Mouse (Mus musculus) midbrain, embryonic 10.5 days (tissue): Measurements from ENCODE around the gene Olfr411. TPM values are rescaled to one million over a fixed set of nuclear protein-coding genes. Genes with fewer than 3 reads are reported as not detected.
A peak's percentile ranks its signal among the peaks of the same experiment; 100 is the strongest.

Experiments
- DNase-seq: peaks from one replicate; pipeline ENCODE4 v3.0.0-alpha.2; 2017; ENCODE audit warnings: low spot score
- H3K27ac ChIP-seq: fragments of 300-500 bp; sonication (generic); replicated peaks from 2 replicates; pipeline ENCODE4 v1.5.1; 2016; ENCODE audit warnings: mild to moderate bottlenecking
- H3K27me3 ChIP-seq: fragments of 300-500 bp; sonication (generic); 2 replicates; pipeline ENCODE4 v1.6.1; 2016; ENCODE audit warnings: low read depth, mild to moderate bottlenecking; ENCODE audit not compliant: poor library complexity, severe bottlenecking
- H3K36me3 ChIP-seq: fragments of 300-500 bp; sonication (generic); 2 replicates; pipeline ENCODE4 v1.6.1; 2016; ENCODE audit warnings: mild to moderate bottlenecking, moderate library complexity
- H3K4me1 ChIP-seq: fragments of 300-500 bp; sonication (generic); 2 replicates; pipeline ENCODE4 v1.6.1; 2016
- H3K4me3 ChIP-seq: fragments of 300-500 bp; sonication (generic); 2 replicates; pipeline ENCODE4 v1.5.1; 2016; ENCODE audit warnings: mild to moderate bottlenecking, moderate library complexity
- H3K9me3 ChIP-seq: fragments of 300-500 bp; sonication (generic); replicated peaks from 2 replicates; pipeline ENCODE4 v1.6.1; 2016; ENCODE audit warnings: mild to moderate bottlenecking
- WGBS: fragments of 180-500 bp; shearing (Covaris S2); methylation state at CpG from one replicate; pipeline ENCODE4 v1.1.7; 2016; 5-methylcytosine and 5-hydroxymethylcytosine counted together
- polyA plus RNA-seq: library from polyadenylated mRNA; unstranded; fragments of >200 nt; fragmentation: Nextera tagmentation; extraction: Ambion mirVana; gene quantifications from 2 replicates; pipeline ENCODE4 v1.2.1, GENCODE M21; 2016

Olfr411 gene
- not detected in 2 replicates for polyA plus RNA-seq

DNA sequence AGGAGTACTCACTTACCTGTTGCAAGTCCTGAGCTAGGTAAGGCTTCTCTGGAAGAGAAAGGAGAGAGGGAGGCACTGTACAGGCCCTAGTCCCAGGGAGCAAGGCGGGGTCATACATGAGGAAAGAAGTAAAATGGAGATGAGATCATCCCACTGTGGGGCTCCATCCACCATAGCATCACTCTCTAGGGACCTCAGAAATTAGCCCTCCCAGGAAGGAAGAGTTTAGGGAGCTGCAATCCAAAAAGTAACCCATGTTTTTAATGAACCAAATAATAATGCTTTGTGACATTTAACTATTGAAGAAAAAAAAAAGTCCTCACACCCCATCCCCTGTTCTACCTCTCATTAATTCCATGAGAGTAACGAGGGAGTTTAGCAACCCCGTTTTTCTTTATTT is at the start of gene Olfr411:
TSS of gene Olfr411 (minus strand) at position 101 of the 400 bp plus-strand sequence.
- no peak for DNase-seq
- WGBS = 86% methylated on average over 3 of the region's 3 CpGs
- no peak within 1 kb of the TSS for H3K27ac ChIP-seq

DNA sequence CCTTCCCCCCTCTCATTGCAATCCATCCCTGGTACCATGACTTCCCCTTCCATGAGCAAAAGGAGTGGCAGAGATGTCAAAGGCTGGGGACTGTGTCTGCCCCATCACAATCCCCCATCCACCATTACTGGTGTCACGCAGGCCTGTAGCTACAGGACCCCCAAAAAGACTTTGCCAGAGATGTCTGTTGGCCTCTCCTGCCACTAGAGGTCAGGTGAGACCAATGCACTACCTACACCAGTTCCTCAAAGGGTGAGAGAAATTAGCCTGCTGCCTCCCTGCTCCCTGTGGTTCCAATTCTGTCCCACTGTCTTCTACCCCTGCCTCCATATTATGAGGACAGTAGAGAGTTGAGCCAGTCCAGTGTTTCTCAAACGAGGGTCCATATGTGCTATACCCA is 49.7 kb upstream of the Olfr411 start:
- DNase-seq = no peak
- H3K4me1 ChIP-seq = peaks cover 10% of the 10 kb centered on the region
- H3K9me3 ChIP-seq = no peaks in the 10 kb centered on the region
- WGBS = 57% methylated on average over 2 of the region's 2 CpGs
- no peak overlapping the region for H3K27ac ChIP-seq
- no peaks in the 10 kb centered on the region for H3K36me3 ChIP-seq
- no peak overlapping the region for H3K4me3 ChIP-seq
- H3K27me3 ChIP-seq = no peaks in the 10 kb centered on the region

More for the DNA sequence above, at the start of gene Olfr411:
- Histone ChIP-seq H3K4me3 (no peak within 1 kb of the TSS), H3K9me3 (peaks cover 9% of the 10 kb centered on the region; the same call in 1 of the 2 replicates), H3K4me1 (no peaks in the 10 kb centered on the region), H3K36me3 (no peaks in the 10 kb centered on the region), H3K27me3 (no peaks in the 10 kb centered on the region)

DNA sequence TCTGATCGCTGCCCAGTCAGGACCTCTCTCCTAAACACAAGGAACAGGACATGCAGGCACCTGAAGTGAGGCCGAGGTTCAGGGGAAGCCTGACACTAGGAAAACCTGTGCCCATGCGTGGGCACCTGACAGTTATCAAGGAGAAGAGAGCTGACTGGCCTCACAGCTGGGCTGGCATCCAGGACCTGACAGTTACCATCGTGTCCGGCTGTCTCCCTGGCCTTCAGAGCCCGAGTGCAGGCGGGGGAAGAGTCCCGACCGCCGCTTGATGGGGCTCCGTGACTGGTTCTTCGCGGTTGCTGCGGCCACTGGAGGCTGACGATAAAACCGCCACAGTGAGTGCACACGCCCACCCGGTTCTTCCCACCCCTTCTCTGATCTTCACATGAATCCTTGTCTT is 43.1 kb upstream of the Olfr411 start:
- DNase-seq = no peak
- no peaks in the 10 kb centered on the region for H3K27me3 ChIP-seq
- 85% methylated on average over 18 of the region's 18 CpGs for WGBS
- H3K36me3 ChIP-seq = no peaks in the 10 kb centered on the region
- H3K9me3 ChIP-seq = no peaks in the 10 kb centered on the region
- peaks cover 16% of the 10 kb centered on the region for H3K4me1 ChIP-seq
- no peak overlapping the region for H3K27ac ChIP-seq
- no peak overlapping the region for H3K4me3 ChIP-seq

DNA sequence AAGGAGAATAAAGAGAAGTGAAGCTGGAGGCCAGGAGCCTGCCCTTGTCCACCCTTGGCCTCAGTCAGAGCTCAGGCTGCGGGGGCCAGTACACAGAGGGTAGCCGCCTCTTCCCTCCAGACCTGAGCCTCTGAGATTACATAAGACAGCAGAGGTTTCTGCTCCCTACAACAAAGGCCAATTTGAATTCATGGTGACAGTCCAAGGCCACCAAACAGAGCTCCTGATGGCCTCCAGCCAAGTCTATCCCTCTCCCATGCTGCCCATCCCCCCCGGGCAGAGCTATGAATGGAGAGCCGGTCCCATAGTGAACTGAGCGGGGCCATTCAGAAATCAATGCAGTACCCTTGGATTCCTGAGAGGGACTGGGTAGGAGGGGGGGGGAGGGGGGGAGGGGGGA is 41.0 kb upstream of the Olfr411 start:
- H3K9me3 ChIP-seq = no peaks in the 10 kb centered on the region
- peaks cover 7% of the 10 kb centered on the region for H3K4me1 ChIP-seq
- DNase-seq = no peak
- H3K36me3 ChIP-seq = no peaks in the 10 kb centered on the region
- no peaks in the 10 kb centered on the region for H3K27me3 ChIP-seq
- H3K4me3 ChIP-seq = no peak overlapping the region
- 0 out of 2 replicates have a peak overlapping the region, but pooled peaks have one; percentile 33 for H3K27ac ChIP-seq
- WGBS = 81% methylated on average over 5 of the region's 5 CpGs

DNA sequence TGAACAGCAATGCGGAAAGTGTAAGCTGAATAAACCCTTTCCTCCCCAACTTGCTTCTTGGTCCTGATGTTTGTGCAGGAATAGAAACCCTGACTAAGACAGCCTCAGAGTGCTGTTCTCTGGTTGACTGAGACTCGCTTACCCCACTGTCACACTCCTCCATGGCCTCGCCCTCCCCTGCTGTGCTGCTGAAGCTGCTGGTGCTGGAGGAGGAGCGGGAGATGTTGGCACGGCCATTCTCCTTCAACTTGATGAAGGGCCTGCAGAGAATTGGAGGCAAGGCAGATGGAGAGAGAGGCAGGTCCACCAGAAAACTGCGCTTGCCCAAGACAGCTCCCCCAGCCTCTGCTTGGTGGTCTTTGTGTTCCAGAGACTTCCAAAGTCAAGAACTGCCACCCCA is 40.5 kb upstream of the Olfr411 start:
- no peaks in the 10 kb centered on the region for H3K36me3 ChIP-seq
- no peaks in the 10 kb centered on the region for H3K27me3 ChIP-seq
- no peak overlapping the region for H3K4me3 ChIP-seq
- DNase-seq = no peak
- no peak overlapping the region for H3K27ac ChIP-seq
- peaks cover 7% of the 10 kb centered on the region for H3K4me1 ChIP-seq
- H3K9me3 ChIP-seq = no peaks in the 10 kb centered on the region
- WGBS = 80% methylated on average over 6 of the region's 6 CpGs

DNA sequence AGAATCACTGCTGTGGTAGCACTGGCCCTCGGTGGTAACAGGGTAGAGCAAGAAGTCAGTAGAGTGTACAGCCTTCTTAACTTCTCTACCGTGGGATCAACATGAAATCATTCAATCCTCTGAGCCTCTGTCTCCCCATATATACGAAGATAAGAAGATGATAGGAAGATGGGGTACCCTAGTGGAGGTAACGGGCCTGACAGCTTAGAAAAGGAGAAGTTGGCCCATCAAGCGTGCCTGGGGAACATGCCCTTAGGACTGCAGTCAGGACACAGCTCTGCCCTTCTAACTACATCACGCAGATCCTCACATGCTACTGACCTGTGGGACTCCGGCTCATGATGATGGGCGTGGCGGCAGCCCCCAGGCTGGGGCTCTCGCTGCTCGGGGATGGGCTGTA is 39.4 kb upstream of the Olfr411 start:
- Histone ChIP-seq H3K27me3 (no peaks in the 10 kb centered on the region), H3K4me1 (peaks cover 7% of the 10 kb centered on the region), H3K27ac (no peak overlapping the region), H3K4me3 (no peak overlapping the region), H3K9me3 (no peaks in the 10 kb centered on the region), H3K36me3 (no peaks in the 10 kb centered on the region)
- no peak for DNase-seq
- 90% methylated on average over 11 of the region's 11 CpGs for WGBS

DNA sequence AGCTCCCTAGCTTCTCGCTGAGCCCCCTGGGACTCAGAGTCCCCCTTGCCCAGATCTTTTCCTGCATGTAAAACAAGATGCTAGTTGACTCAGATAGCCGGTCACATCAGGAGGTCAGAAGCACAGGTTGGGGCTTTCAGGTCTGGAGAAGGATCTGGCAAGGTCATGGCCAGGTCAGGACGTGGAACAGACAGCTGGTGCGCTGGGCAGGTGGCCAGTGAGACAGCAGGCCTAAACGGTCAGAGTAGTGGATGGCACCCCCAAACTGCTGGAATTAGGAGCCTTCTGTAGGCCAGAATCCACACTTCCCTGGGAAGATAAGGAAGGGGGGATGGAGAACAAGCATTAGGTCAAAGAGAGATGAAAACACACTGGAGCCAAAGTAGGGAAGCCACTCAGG is 34.8 kb upstream of the Olfr411 start:
- Histone ChIP-seq H3K27me3 (no peaks in the 10 kb centered on the region), H3K4me3 (no peak overlapping the region), H3K9me3 (no peaks in the 10 kb centered on the region), H3K36me3 (no peaks in the 10 kb centered on the region), H3K4me1 (no peaks in the 10 kb centered on the region), H3K27ac (no peak overlapping the region)
- WGBS = 85% methylated on average over 5 of the region's 5 CpGs
- DNase-seq = no peak

DNA sequence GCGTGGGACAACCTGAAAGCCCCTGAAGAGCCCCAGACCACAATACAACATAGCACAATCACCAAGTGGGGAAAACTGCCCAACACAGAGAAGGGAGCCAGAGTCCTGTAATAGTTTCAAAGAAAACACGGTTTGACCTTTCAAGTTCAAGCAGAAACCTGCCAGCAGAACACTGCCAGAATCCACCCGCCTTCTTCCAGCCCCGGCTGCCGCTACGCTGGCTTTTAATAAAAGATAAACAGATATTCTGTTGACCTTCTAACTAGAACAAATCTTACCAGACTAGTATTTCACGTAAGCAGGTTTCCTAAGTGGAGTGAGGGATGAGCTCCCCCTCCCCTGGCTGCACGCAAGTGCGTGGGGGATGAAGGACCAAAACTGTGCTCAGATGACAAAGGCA is 33.2 kb upstream of the Olfr411 start:
- no peaks in the 10 kb centered on the region for H3K4me1 ChIP-seq
- DNase-seq = no peak
- no peaks in the 10 kb centered on the region for H3K9me3 ChIP-seq
- no peaks in the 10 kb centered on the region for H3K27me3 ChIP-seq
- 92% methylated on average over 9 of the region's 9 CpGs for WGBS
- H3K4me3 ChIP-seq = no peak overlapping the region
- H3K36me3 ChIP-seq = no peaks in the 10 kb centered on the region
- H3K27ac ChIP-seq = no peak overlapping the region

DNA sequence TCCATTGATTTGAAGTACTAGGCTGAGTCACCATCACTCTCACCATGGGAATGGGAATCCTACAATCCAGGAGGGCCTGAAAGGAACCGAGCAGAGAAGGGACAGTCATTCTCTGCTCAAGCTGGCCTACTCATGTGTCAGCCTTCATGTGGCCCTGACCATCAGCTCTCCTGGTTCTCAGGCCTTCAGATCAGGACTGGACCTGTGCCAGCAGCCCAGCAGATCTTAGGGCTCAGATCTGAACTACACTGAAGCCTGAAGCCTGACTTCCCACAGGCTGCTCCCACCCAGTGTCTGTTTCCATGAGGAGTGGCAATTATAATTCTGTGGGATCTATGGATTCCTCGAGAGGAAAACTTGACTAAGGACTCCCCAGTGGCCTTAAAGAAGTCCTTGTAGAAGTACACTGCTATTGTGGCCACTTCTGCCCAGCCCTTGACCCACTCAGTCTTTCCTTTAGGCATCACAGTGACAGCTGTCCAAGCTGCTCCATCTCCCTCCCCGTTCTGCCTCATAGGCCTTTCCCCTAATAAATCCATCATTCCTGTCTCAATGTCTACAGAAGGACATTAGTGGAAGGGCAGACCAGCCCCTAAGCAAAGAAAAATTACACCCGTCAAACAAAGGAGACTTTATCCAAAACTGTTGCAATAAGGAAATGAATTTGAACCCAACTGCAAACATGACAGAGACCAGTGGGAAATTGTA is 26.9 kb upstream of the Olfr411 start:
- H3K4me1 ChIP-seq = 0 out of 2 replicates have a peak, but pooled peaks cover 3% of the 10 kb centered on the region
- H3K27me3 ChIP-seq = no peaks in the 10 kb centered on the region
- H3K9me3 ChIP-seq = no peaks in the 10 kb centered on the region
- no peak overlapping the region for H3K27ac ChIP-seq
- no peak overlapping the region for H3K4me3 ChIP-seq
- H3K36me3 ChIP-seq = no peaks in the 10 kb centered on the region
- WGBS = 77% methylated on average over 4 of the region's 4 CpGs
- DNase-seq = no peak

DNA sequence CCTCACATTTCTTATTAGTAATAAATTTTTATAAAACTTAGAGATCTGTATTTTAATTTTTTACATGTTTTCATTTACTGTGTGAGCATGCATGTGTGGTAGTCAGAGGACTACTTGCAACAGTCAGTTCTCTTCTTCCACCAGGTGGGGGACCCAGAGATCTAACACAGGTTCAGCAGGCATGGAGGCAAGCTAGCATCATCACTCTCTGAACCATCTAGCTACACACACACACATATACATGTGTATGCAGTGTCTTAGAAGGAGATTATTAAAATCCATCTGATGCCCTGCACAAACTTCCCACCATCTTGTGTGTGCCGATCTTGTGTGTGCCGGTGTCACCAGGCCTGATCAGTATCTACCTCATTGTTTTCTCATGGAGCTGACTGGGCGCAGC is 24.4 kb upstream of the Olfr411 start:
- DNase-seq = peak; percentile 30
- Histone ChIP-seq H3K4me3 (no peak overlapping the region), H3K27me3 (no peaks in the 10 kb centered on the region), H3K4me1 (0 out of 2 replicates have a peak, but pooled peaks cover 3% of the 10 kb centered on the region), H3K36me3 (no peaks in the 10 kb centered on the region), H3K27ac (no peak overlapping the region), H3K9me3 (no peaks in the 10 kb centered on the region)
- 79% methylated on average over 3 of the region's 3 CpGs for WGBS

DNA sequence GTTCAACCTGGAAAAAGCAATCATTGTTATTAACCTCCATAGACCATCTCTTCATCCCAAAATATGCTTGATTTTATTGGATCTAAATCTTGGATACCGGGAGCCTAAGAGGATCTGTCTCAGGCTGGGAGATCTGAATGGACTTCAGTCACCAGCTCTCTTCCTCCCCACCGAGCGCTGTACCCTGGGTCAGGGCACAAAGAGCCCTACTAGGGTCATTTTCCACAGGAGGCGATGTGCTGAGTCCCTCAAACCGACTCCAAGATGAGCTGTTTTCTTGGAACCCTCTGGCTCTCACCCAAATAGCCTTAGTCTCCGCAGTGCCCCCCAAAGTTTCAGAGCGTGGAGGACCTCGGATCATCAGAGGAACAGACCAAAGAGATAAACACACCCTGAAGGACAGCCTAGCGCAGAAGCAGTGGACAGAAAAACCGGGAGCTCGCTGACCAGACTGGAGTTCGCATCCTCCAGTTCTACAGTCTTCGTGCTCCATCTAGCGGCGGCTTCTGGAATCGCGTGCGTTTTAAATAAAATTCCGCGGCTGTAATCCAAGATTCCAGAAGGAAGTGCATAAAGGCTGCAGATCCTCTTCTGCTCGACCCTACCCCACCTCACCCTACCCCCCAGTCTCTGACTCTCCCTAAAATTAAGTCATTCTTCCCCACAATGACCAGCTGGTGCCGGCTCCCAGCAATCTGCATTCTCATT is 19.1 kb upstream of the Olfr411 start:
- WGBS = 12% methylated on average over 22 of the region's 22 CpGs
- DNase-seq = peak; percentile 81

DNA sequence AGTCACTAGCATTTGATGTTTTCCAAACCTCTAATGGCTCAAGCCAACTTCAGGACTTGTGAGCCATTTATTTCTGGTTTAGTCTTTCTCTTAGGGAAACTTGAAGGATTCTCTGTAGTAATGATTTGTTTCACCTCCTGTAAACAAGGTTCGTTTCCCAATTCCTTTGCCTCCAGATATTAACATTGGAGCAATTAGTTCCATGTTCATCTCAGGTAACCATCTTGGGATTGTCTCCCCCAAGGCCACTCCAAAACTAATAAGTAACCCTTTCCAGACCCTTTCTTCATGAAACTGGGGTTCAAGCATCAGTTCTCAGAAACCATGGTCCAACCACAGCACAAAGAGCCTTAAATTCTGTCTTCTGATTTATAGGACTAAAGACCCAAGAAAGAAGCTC is 9.3 kb upstream of the Olfr411 start, which contains the start of gene Olfr412:
TSS of gene Olfr412 (plus strand) at position 301 of the 400 bp plus-strand sequence.
- no peak within 1 kb of the TSS for H3K27ac ChIP-seq
- H3K36me3 ChIP-seq = no peaks in the 10 kb centered on the region
- no peak within 1 kb of the TSS for H3K4me3 ChIP-seq
- 93% methylated on average over 1 of the region's 1 CpGs for WGBS
- no peaks in the 10 kb centered on the region for H3K4me1 ChIP-seq
- H3K9me3 ChIP-seq = peaks cover 21% of the 10 kb centered on the region; the same call in 1 of the 2 replicates
- no peaks in the 10 kb centered on the region for H3K27me3 ChIP-seq
- no peak for DNase-seq

More for the DNA sequence above, 19.1 kb upstream of the Olfr411 start:
- Histone ChIP-seq H3K4me1 (0 out of 2 replicates have a peak, but pooled peaks cover 3% of the 10 kb centered on the region), H3K36me3 (no peaks in the 10 kb centered on the region), H3K9me3 (no peaks in the 10 kb centered on the region), H3K27ac (no peak overlapping the region), H3K4me3 (no peak overlapping the region), H3K27me3 (peaks cover 11% of the 10 kb centered on the region)

DNA sequence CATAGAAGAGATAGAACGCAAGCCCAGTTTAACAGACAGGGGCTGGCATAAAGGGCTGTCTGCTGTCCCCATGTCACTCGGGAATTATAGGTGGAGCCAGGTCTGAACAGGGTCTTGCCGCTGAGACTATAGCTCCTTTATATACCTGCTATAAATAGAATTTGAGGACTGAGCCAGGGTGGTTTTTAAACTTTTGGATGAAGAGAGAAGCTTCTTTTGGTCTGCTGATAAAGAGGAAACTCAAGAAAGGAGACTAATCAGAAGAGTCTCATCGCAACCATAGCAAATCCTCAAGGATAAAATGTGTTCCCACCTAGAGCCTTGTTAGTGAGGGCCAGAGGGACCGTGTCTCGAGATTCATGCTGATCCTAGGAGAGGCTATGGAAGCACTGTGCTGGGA is 14.5 kb downstream of the Olfr411 start, which contains the start of gene Olfr410:
TSS of gene Olfr410 (minus strand) at position 101 of the 400 bp plus-strand sequence.
- Histone ChIP-seq H3K4me3 (no peak within 1 kb of the TSS), H3K27ac (no peak within 1 kb of the TSS), H3K9me3 (no peaks in the 10 kb centered on the region), H3K36me3 (no peaks in the 10 kb centered on the region), H3K27me3 (no peaks in the 10 kb centered on the region), H3K4me1 (no peaks in the 10 kb centered on the region)
- 83% methylated on average over 6 of the region's 6 CpGs for WGBS
- no peak for DNase-seq
